Mouse (Mus musculus) erythroblast, embryonic 14.5 days (primary cell): ENCODE results near the gene Noct. TPM values are rescaled to one million over a fixed set of nuclear protein-coding genes. Genes with fewer than 3 reads are reported as not detected.

Experiments used
- H3K27me3 ChIP-seq: 2 replicates; pipeline ENCODE4 v1.6.1; 2012; ENCODE audit warnings: inconsistent platforms; ENCODE audit not compliant: control insufficient read depth
- H3K36me3 ChIP-seq: 2 replicates; pipeline ENCODE4 v1.6.1; 2012; ENCODE audit warnings: mild to moderate bottlenecking, inconsistent platforms; ENCODE audit not compliant: control insufficient read depth
- H3K4me1 ChIP-seq: 2 replicates; pipeline ENCODE4 v1.6.1; 2012; ENCODE audit warnings: inconsistent platforms; ENCODE audit not compliant: control insufficient read depth
- H3K4me3 ChIP-seq: replicated peaks from 2 replicates; pipeline ENCODE3; 2012; ENCODE audit warnings: moderate library complexity, mild to moderate bottlenecking, inconsistent platforms
- H3K9me3 ChIP-seq: 2 replicates; pipeline ENCODE4 v1.6.1; 2012; ENCODE audit warnings: low read length, inconsistent platforms, mixed read lengths; ENCODE audit not compliant: control insufficient read depth
- GATA1 ChIP-seq: IDR thresholded peaks from 2 replicates; pipeline ENCODE4 v1.6.1; 2012; ENCODE audit warnings: low read length, inconsistent platforms, mixed read lengths
- TAL1 ChIP-seq: IDR thresholded peaks from 3 replicates; pipeline ENCODE4 v1.6.1; 2012; ENCODE audit warnings: low read length, inconsistent platforms, mixed read lengths
- polyA plus RNA-seq: library from polyadenylated mRNA; stranded (reverse); fragments of >175 nt; gene quantifications from 2 replicates; pipeline ENCODE4 v1.2.3, GENCODE M21; 2012

Noct gene
- polyA plus RNA-seq, 1 experiment: 6.1 TPM

DNA sequence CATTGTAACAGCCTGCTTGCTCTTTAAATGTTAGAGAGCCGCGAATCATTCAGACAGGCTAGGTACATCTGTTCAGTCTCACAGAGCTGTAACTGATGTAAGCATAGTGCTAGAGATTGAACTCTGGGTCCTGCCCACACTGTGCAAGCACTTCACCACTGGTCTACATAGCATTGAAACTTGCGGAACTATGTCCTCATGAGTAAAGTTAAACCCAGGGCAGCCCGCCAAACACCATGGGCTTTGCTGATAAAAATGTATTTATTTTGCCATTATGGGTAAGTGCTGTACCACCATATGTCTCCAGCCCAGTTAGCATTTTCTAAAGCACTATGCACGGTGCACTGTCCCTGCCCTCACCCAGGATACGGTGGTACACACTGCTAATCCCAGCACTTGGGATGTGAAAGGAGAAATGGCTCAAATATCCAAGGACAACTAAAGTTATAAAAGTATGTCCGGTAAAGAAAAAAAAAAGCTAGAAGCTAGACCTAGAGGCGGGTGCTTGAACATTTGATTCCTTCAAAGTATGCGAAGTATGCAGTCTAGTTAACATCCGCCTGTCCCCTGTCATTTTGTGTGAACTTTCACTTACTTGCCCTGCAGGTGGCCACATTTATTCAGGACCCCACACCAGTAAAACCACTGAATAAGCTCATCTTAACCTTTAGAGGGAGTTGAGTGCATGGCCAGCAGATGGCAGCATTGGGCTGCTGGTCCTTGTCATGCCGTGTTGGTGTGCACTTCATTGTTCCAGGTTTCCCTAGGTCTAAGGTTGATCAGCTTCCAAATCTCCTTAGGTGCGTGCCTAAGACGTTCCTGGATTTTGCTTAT, 9.9 kb downstream of the Noct start:
- peaks cover 91% of the 10 kb centered on the region for H3K4me1 ChIP-seq
- no peaks in the 10 kb centered on the region for H3K9me3 ChIP-seq
- no peak for TF ChIP-seq TAL1
- no peak for TF ChIP-seq GATA1
- H3K36me3 ChIP-seq: peaks cover 83% of the 10 kb centered on the region
- H3K4me3 ChIP-seq: no peak overlapping the region
- no peaks in the 10 kb centered on the region for H3K27me3 ChIP-seq

DNA sequence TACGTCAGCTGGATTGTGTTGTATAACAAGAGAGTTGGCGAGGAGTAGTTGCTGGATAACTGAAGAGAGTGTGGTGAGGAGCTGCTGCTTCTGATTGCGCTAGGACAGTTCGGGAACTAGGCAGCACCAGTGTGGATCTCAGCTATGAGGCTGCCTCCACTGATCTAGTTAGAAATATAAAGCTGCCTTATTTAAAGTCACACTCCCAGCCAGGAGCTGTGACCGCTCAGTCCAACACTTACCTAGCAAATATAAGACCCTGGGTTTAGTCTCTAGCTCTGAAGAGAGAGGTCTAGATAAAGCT, 10.5 kb downstream of the Noct start:
- TF ChIP-seq GATA1 (no peak), TAL1 (no peak)

DNA sequence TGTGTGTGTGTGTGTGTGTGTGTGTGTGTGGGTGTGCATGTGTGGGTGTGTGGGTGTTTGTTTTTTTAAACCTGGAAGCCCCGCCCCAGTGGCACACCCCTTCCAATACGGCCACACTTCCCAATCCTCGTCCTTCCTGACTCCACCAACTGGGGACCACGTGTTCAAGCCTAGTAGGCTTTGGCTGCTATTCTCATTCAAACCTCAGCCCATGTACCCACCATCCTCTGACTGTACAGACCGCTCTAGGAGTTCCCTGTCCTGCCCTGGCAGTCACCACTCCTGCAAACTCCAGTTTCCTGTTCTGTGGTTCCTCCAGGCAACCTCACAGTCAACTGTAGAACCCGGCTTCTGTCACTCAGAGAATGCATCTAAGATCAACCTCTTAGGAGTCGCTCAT, 14.3 kb downstream of the Noct start:
- no peaks in the 10 kb centered on the region for H3K27me3 ChIP-seq
- peaks cover 53% of the 10 kb centered on the region for H3K4me1 ChIP-seq
- TF ChIP-seq GATA1 (no peak), TAL1 (no peak)
- peaks cover 60% of the 10 kb centered on the region for H3K36me3 ChIP-seq
- no peak overlapping the region for H3K4me3 ChIP-seq
- no peaks in the 10 kb centered on the region for H3K9me3 ChIP-seq

More for the DNA sequence above, 10.5 kb downstream of the Noct start:
- H3K36me3 ChIP-seq: peaks cover 85% of the 10 kb centered on the region
- H3K9me3 ChIP-seq: no peaks in the 10 kb centered on the region
- no peak overlapping the region for H3K4me3 ChIP-seq
- H3K4me1 ChIP-seq: peaks cover 90% of the 10 kb centered on the region
- no peaks in the 10 kb centered on the region for H3K27me3 ChIP-seq

DNA sequence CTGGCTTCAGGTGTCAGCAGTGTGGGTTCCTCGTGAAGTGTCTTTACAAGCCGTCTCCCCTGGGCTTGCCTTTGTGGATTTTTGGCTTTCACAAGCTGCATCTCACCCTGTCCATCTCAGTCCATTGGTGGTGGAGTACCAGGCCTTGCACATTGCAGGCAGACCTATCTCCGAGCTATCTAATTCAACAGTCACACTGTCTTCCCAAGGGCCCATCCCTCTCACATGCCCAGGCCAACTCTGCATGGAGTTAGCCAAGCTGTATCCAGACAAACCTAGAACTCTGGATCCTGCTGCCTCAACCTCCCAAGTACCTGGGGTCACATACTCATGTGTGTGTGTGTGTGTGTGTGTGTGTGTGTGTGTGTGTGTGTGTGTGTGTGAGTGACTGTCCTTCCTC, 15.3 kb downstream of the Noct start:
- Histone ChIP-seq H3K9me3 (no peaks in the 10 kb centered on the region), H3K4me1 (peaks cover 43% of the 10 kb centered on the region), H3K27me3 (no peaks in the 10 kb centered on the region), H3K4me3 (no peak overlapping the region), H3K36me3 (peaks cover 50% of the 10 kb centered on the region)
- TF ChIP-seq GATA1 (no peak), TAL1 (no peak)

DNA sequence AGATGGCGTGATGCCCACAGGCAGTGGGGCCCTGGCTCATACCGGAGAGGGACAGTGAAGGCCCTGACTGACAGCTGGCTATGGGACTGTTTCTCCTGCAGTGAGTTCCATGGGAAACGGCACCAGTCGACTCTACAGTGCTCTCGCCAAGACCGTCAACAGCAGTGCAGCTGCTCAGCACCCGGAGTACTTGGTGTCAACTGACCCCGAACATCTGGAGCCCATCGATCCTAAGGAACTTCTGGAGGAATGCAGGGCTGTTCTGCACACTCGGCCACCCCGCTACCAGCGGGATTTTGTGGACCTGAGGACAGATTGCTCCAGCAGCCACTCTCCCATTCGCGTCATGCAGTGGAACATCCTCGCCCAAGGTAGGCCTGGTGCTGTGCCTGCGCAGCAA, 23.5 kb downstream of the Noct start:
- Histone ChIP-seq H3K4me3 (no peak overlapping the region), H3K9me3 (no peaks in the 10 kb centered on the region), H3K36me3 (peaks cover 77% of the 10 kb centered on the region), H3K27me3 (no peaks in the 10 kb centered on the region), H3K4me1 (peaks cover 7% of the 10 kb centered on the region)
- TF ChIP-seq TAL1 (no peak), GATA1 (no peak)

DNA sequence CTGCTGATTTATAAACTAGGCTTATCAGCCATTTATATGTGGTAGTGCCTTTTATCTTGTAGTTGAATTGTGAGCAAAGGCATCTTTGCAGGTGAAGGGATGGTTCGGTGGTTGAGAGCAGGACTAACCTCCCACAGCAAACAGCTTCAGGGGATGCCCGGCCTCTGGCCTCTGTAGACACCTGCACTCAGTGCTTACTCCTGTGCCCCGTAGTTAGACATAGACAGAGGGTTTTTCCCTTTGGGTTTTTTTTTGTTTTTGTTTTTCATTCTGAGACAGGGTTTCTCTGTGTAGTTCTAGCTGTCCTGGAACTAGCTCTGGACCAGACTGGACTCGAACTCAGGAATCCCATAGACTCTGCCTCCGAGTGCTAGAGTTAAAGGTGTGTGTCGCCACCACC, 24.4 kb downstream of the Noct start:
- Histone ChIP-seq H3K9me3 (no peaks in the 10 kb centered on the region), H3K4me1 (peaks cover 7% of the 10 kb centered on the region), H3K36me3 (peaks cover 86% of the 10 kb centered on the region), H3K27me3 (no peaks in the 10 kb centered on the region), H3K4me3 (no peak overlapping the region)
- TF ChIP-seq TAL1 (no peak), GATA1 (no peak)

DNA sequence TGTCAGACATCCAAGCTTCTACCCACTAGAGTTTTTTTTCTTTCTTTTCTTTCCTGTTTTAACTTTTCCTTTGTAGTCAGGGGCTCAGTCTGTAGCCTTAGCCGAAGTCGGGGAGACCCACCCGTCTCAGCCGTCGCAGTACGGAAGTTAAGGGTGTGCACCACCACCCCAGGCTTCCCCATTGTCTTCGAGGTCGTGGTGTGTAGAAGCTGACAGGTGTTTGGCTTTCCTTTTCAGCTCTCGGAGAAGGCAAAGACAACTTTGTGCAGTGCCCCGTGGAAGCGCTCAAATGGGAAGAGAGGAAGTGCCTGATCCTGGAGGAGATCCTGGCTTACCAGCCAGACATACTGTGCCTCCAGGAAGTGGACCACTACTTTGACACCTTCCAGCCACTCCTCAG, 25.2 kb downstream of the Noct start:
- TF ChIP-seq GATA1 (no peak), TAL1 (no peak)
- Histone ChIP-seq H3K9me3 (no peaks in the 10 kb centered on the region), H3K36me3 (peaks cover 94% of the 10 kb centered on the region), H3K4me3 (no peak overlapping the region), H3K27me3 (no peaks in the 10 kb centered on the region), H3K4me1 (peaks cover 7% of the 10 kb centered on the region)

DNA sequence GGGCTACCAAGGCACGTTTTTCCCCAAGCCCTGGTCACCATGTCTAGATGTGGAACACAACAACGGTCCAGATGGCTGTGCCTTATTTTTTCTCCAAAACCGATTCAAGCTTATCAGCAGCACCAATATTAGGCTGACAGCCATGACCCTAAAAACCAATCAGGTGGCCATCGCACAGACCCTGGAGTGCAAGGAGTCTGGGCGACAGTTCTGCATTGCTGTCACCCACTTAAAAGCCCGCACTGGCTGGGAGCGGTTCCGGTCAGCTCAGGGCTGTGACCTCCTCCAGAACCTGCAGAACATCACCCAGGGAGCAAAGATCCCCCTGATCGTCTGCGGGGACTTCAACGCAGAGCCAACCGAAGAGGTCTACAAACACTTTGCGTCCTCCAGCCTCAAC, 25.6 kb downstream of the Noct start:
- Histone ChIP-seq H3K4me3 (no peak overlapping the region), H3K9me3 (no peaks in the 10 kb centered on the region), H3K36me3 (peaks cover 98% of the 10 kb centered on the region), H3K27me3 (no peaks in the 10 kb centered on the region), H3K4me1 (peaks cover 7% of the 10 kb centered on the region)
- TF ChIP-seq TAL1 (no peak), GATA1 (no peak)

DNA sequence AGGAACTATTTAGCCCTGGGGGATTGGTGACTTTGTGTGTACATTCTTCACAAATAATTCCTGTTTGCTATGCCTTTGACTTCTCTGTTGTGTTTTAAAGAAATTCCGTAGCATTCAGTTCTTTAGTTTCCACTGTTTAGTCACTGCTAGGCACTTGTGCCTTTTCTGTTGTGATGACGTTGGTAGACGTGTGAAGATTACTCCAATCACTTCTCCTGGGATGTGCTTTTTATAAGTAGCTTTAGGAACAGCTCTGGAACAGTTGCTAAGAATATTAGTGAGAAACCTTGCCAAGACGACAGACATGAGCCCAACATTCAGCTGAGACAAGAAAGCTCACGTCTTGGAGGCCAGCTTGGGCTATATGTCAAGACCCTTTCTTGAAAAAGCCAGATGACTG, 26.8 kb downstream of the Noct start:
- no peaks in the 10 kb centered on the region for H3K9me3 ChIP-seq
- TF ChIP-seq GATA1: no peak
- no peak for TF ChIP-seq TAL1
- H3K36me3 ChIP-seq: peaks cover 100% of the 10 kb centered on the region

DNA sequence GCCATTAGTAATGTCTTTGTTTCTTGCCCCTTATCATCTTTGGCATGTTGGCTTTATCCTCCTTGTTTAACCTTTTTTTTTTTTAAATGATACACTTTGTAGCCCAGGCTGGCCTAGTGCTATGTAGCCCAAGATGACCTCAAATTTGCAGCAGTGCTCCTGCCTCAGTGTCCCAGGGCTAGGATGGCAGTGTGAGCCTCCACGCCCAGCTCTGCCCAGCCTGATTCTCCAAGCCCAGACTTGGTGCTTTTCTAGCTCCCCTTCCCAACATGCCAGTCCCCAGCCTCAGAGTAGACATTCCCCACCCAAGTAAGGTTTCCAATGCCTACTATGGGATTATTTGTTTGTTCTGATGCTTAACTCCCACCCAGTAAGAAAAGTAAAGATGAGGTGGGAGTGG, 28.0 kb downstream of the Noct start:
- H3K36me3 ChIP-seq: peaks cover 100% of the 10 kb centered on the region

More for the DNA sequence above, 26.8 kb downstream of the Noct start:
- H3K4me3 ChIP-seq: no peak overlapping the region
- peaks cover 7% of the 10 kb centered on the region for H3K4me1 ChIP-seq
- no peaks in the 10 kb centered on the region for H3K27me3 ChIP-seq

More for the DNA sequence above, 28.0 kb downstream of the Noct start:
- TF ChIP-seq TAL1 (no peak), GATA1 (no peak)
- no peak overlapping the region for H3K4me3 ChIP-seq
- H3K9me3 ChIP-seq: no peaks in the 10 kb centered on the region
- peaks cover 6% of the 10 kb centered on the region for H3K4me1 ChIP-seq
- no peaks in the 10 kb centered on the region for H3K27me3 ChIP-seq
